Mouse (Mus musculus) hindbrain, embryonic 11.5 days (tissue): Measurements from ENCODE around the gene Coasy. TPM values are rescaled to one million over a fixed set of nuclear protein-coding genes. Genes with fewer than 3 reads are reported as not detected.

Experiments used
- ATAC-seq: fragments of 200-750 bp; cut with Nextera tagmentation; 2 replicates; pipeline ENCODE4 v1.8.0; 2017; ENCODE audit warnings: mild to moderate bottlenecking, moderate TSS enrichment, moderate library complexity; ENCODE audit not compliant: low FRiP score
- DNase-seq: peaks from one replicate; pipeline ENCODE4 v3.0.0-alpha.2; 2015; ENCODE audit warnings: low spot score
- H3K27ac ChIP-seq: fragments of 300-500 bp; sonication (generic); 2 replicates; pipeline ENCODE4 v1.5.1; 2014; ENCODE audit warnings: mild to moderate bottlenecking, low read depth, low read length
- H3K27me3 ChIP-seq: fragments of 300-500 bp; sonication (generic); 2 replicates; pipeline ENCODE4 v1.6.1; 2014; ENCODE audit warnings: mild to moderate bottlenecking, low read length, moderate library complexity, mixed read lengths; ENCODE audit not compliant: control insufficient read depth, insufficient read depth
- H3K36me3 ChIP-seq: fragments of 300-500 bp; sonication (generic); 2 replicates; pipeline ENCODE4 v1.6.1; 2014; ENCODE audit warnings: mild to moderate bottlenecking, low read length, moderate library complexity, mixed read lengths; ENCODE audit not compliant: control insufficient read depth, insufficient read depth
- H3K4me1 ChIP-seq: fragments of 300-500 bp; sonication (generic); replicated peaks from 2 replicates; pipeline ENCODE4 v1.6.1; 2014; ENCODE audit warnings: low read length, mixed read lengths; ENCODE audit not compliant: control insufficient read depth, insufficient read depth
- H3K4me2 ChIP-seq: fragments of 300-500 bp; sonication (generic); replicated peaks from 2 replicates; pipeline ENCODE4 v1.6.1; 2014; ENCODE audit warnings: mild to moderate bottlenecking, low read depth, low read length
- H3K4me3 ChIP-seq: fragments of 300-500 bp; sonication (generic); 2 replicates; pipeline ENCODE4 v1.5.1; 2014; ENCODE audit warnings: low read depth, low read length
- H3K9ac ChIP-seq: fragments of 300-500 bp; sonication (generic); 2 replicates; pipeline ENCODE4 v1.6.1; 2014; ENCODE audit warnings: low read depth, low read length
- H3K9me3 ChIP-seq: fragments of 300-500 bp; sonication (generic); 2 replicates; pipeline ENCODE4 v1.6.1; 2016; ENCODE audit warnings: low read length; ENCODE audit not compliant: control insufficient read depth
- WGBS: fragments of 180-500 bp; shearing (Covaris S2); extraction: QIAGEN DNeasy Blood & Tissue Kit; methylation state at CpG from one replicate; pipeline ENCODE4 v1.1.7; 2014; 5-methylcytosine and 5-hydroxymethylcytosine counted together
- polyA plus RNA-seq: library from polyadenylated mRNA; unstranded; fragments of >200 nt; fragmentation: Nextera tagmentation; extraction: Ambion mirVana; gene quantifications from 2 replicates; pipeline ENCODE4 v1.2.1, GENCODE M21; 2014

The Coasy gene
- polyA plus RNA-seq, 1 experiment from 2014 or later: 51.6 TPM

DNA sequence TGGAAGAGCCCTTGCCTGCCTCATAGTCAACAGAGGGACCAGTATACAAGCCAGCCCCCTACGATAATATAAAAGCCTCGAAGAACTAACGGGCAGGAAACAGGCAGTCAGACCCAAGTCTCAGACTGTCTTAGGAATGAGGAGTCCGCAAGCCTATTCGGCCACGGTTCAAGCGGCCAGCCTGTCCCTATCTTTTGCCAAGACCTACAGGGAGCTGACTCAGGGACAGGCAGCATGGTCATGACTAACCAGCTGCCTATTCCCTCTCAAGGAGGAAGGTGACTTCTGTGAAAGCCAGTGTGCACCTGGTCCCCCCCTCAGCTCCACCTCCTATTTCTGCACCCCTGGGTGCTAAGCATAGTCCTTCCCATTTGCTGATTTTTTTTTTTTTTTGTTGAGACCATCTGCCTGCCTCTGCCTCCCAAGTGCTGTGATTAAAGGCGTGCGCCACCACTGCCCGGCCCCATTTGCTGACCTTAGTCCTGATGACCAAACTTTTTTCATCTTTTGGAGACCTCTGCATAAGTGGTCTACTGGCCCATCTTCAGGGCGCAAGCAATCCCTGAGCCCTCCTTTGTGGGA is 46.7 kb downstream of the Coasy start:
- no peak overlapping the region for H3K4me3 ChIP-seq
- no peaks in the 10 kb centered on the region for H3K27me3 ChIP-seq
- no peaks in the 10 kb centered on the region for H3K4me1 ChIP-seq
- no peak for ATAC-seq
- no peaks in the 10 kb centered on the region for H3K9me3 ChIP-seq
- H3K4me2 ChIP-seq: no peak overlapping the region
- DNase-seq: no peak
- H3K27ac ChIP-seq: no peak overlapping the region
- H3K36me3 ChIP-seq: peaks cover 11% of the 10 kb centered on the region
- H3K9ac ChIP-seq: no peak overlapping the region
- WGBS: 88% methylated on average over 11 of the region's 11 CpGs

DNA sequence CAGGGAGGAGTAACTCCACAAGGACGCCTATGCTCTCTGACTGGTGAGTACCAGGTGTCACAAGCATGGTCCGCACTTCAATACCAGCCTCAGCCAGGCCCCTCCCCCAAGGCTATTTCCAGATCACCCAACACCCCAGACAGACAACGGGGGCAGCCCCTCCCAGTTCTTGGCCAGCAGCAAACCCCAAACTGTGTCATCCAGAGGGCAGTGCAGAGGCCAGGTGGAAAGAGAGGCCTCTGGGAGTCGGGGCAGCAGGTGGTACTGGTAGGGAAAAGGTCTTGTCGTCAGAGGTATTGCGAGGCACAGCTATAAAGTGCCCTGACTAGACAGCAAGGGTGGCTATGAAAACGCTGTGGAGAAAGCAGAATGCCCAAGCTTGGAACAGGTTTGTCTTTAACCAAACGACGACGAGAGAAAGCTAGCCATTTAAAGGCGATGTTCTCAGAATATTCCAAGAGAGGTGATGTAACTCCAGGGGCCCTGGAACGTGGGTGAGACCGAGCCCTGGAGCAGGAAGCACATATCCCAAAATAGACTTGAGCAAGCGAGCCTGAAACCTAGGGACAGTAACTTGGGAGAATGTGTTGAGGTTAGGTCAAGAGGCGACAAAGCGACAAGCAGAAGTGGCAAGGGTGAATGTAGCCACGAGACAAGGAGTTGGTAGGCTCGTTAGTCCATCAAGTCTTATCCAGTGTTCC is 47.8 kb downstream of the Coasy start:
- Histone ChIP-seq H3K4me1 (no peaks in the 10 kb centered on the region), H3K27ac (no peak overlapping the region), H3K27me3 (no peaks in the 10 kb centered on the region), H3K4me3 (no peak overlapping the region), H3K9me3 (no peaks in the 10 kb centered on the region), H3K9ac (no peak overlapping the region), H3K4me2 (no peak overlapping the region), H3K36me3 (peaks cover 11% of the 10 kb centered on the region)
- ATAC-seq (no peak), DNase-seq (no peak)
- WGBS: 57% methylated on average over 18 of the region's 18 CpGs

DNA sequence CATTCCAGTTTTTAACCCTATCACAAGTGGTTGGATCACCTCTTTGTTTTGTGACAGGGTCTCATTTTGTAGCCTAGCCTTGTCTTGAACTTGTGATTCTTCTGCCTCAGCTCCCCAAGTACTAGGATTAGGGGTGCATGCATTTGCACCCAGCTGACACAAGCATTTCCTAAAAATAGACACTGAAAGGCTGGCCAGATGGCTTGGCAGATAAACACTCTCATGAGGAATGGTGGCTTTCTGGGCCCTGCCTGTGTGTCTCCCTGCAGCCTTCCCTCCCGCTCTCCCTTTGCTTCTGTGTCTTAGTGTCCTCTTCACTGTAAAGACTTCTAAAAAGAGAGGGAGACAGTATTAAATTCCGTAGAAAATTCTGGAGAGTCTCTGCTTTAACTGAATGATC is 48.8 kb downstream of the Coasy start:
- Histone ChIP-seq H3K36me3 (peaks cover 6% of the 10 kb centered on the region), H3K4me2 (no peak overlapping the region), H3K27me3 (no peaks in the 10 kb centered on the region), H3K27ac (no peak overlapping the region), H3K4me3 (no peak overlapping the region), H3K9ac (no peak overlapping the region), H3K9me3 (no peaks in the 10 kb centered on the region), H3K4me1 (no peaks in the 10 kb centered on the region)
- no peak for ATAC-seq
- 94% methylated on average over 2 of the region's 2 CpGs for WGBS
- DNase-seq: no peak

DNA sequence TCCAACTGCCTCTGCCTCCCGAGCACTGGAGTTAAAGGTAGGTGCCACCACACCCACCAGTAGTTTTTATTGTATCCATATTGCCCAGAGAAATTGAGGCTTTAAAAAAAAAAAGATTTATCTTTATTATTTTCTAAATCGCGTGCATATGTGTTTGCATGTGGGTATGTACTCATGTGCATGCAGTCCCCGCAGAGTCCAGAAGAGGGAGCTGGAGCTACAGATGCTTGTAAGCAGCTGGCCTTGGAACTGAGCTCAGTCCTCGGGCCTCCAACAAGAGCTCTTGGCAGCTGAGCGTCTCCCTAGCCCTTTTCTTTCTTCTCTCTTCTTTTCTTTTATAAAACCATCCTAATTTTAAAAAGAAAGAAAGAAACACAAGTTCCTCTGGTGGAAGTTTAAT is 49.3 kb downstream of the Coasy start:
- no peak overlapping the region for H3K4me3 ChIP-seq
- H3K9ac ChIP-seq: no peak overlapping the region
- H3K9me3 ChIP-seq: no peaks in the 10 kb centered on the region
- no peak overlapping the region for H3K4me2 ChIP-seq
- H3K36me3 ChIP-seq: peaks cover under 1% of the 10 kb centered on the region; the same call in 1 of the 2 replicates
- 90% methylated on average over 6 of the region's 6 CpGs for WGBS
- H3K27me3 ChIP-seq: no peaks in the 10 kb centered on the region
- ATAC-seq (no peak), DNase-seq (peak; percentile 48)
- no peak overlapping the region for H3K27ac ChIP-seq
- H3K4me1 ChIP-seq: no peaks in the 10 kb centered on the region

GRCm38 (mm10) chr11:101133037-101133436 is 50.7 kb downstream of the Coasy start:
- Histone ChIP-seq H3K27me3 (no peaks in the 10 kb centered on the region), H3K9me3 (no peaks in the 10 kb centered on the region), H3K9ac (no peak overlapping the region), H3K27ac (no peak overlapping the region), H3K36me3 (no peaks in the 10 kb centered on the region), H3K4me2 (no peak overlapping the region), H3K4me1 (no peaks in the 10 kb centered on the region), H3K4me3 (no peak overlapping the region)
- DNase-seq: no peak
- WGBS: 81% methylated on average over 12 of the region's 12 CpGs
- ATAC-seq: no peak

- Histone ChIP-seq H3K36me3 (no peaks in the 10 kb centered on the region), H3K9me3 (no peaks in the 10 kb centered on the region), H3K27ac (no peak overlapping the region), H3K4me2 (no peak overlapping the region), H3K9ac (no peak overlapping the region), H3K4me3 (no peak overlapping the region), H3K27me3 (no peaks in the 10 kb centered on the region), H3K4me1 (no peaks in the 10 kb centered on the region)
- WGBS: 83% methylated on average over 13 of the region's 13 CpGs
- ATAC-seq (no peak), DNase-seq (no peak)
These were observed 52.0 kb downstream of the Coasy start for GRCm38 (mm10) chr11:101134217-101134865.

Other genes starting within 250 kb of the Coasy start
- gene Stat5b, start 231.8 kb upstream of the Coasy start, polyA plus RNA-seq: 13.4 and 14.8 TPM in 2 replicates
- gene Stat5a, start 223.2 kb upstream of the Coasy start, polyA plus RNA-seq: 1.4 and 1.8 TPM in 2 replicates
- gene Stat3, start 143.0 kb upstream of the Coasy start, polyA plus RNA-seq: 25.6 and 33.3 TPM in 2 replicates
- gene Cavin1, start 111.7 kb upstream of the Coasy start, polyA plus RNA-seq: 11.9 and 13.2 TPM in 2 replicates
- 48.5 and 49.3 TPM in 2 replicates for gene Atp6v0a1, start 73.1 kb upstream of the Coasy start, polyA plus RNA-seq
- gene Naglu, start 12.6 kb upstream of the Coasy start, polyA plus RNA-seq: 5.8 and 5.9 TPM in 2 replicates
- not detected in 2 replicates for gene Hsd17b1, start 4.2 kb upstream of the Coasy start, polyA plus RNA-seq
- 57.1 and 57.3 TPM in 2 replicates for gene Mlx, start 4.7 kb downstream of the Coasy start, polyA plus RNA-seq
- 54.3 and 54.8 TPM in 2 replicates for gene Psmc3ip, start 12.9 kb downstream of the Coasy start, polyA plus RNA-seq
- gene Retreg3, start 37.3 kb downstream of the Coasy start, polyA plus RNA-seq: 10.7 and 12.0 TPM in 2 replicates
- gene Tubg1, start 37.4 kb downstream of the Coasy start, polyA plus RNA-seq: 97.7 and 98.6 TPM in 2 replicates
- 5.5 and 5.7 TPM in 2 replicates for gene Tubg2, start 73.3 kb downstream of the Coasy start, polyA plus RNA-seq
- 0.29 and 0.39 TPM in 2 replicates for gene Cntnap1, start 88.0 kb downstream of the Coasy start, polyA plus RNA-seq
- 7.7 and 8.2 TPM in 2 replicates for gene Plekhh3, start 88.8 kb downstream of the Coasy start, polyA plus RNA-seq
- 0.19 TPM in 1 of 2 replicates, not detected in the other for gene Ccr10, start 92.9 kb downstream of the Coasy start, polyA plus RNA-seq
- 11.1 and 11.5 TPM in 2 replicates for gene Ezh1, start 143.9 kb downstream of the Coasy start, polyA plus RNA-seq
- gene Ramp2, start 163.5 kb downstream of the Coasy start, polyA plus RNA-seq: 63.0 and 71.9 TPM in 2 replicates
- gene Vps25, start 171.1 kb downstream of the Coasy start, polyA plus RNA-seq: 117 and 119 TPM in 2 replicates
- 5.2 and 6.0 TPM in 2 replicates for gene Wnk4, start 178.0 kb downstream of the Coasy start, polyA plus RNA-seq
- gene Cntd1, start 196.4 kb downstream of the Coasy start, polyA plus RNA-seq: 1.3 and 1.7 TPM in 2 replicates
- gene Coa3, start 196.5 kb downstream of the Coasy start, polyA plus RNA-seq: 213 and 217 TPM in 2 replicates
- gene Becn1, start 219.7 kb downstream of the Coasy start, polyA plus RNA-seq: 166 and 178 TPM in 2 replicates
- gene Psme3, start 233.6 kb downstream of the Coasy start, polyA plus RNA-seq: 138 and 143 TPM in 2 replicates
- 1.4 and 1.8 TPM in 2 replicates for gene Aoc2, start 242.5 kb downstream of the Coasy start, polyA plus RNA-seq
- 0.10 TPM in 1 of 2 replicates, not detected in the other for gene Aoc3, start 248.0 kb downstream of the Coasy start, polyA plus RNA-seq